8 mouse cellular contexts compared by ENCODE assay signal in genomic region chr14:56512084-56512483, GRCm38 (mm10).
A peak's percentile ranks its signal among the peaks of the same experiment; 100 is the strongest.
DNase-seq lines count a peak whose midpoint lies in the region; ATAC-seq and TF ChIP-seq lines count a peak whose summit lies in the region.

No protein-coding gene starts in this region.

- peak; percentile 53 for DNase-seq in hindbrain, embryonic 11.5 days (ENCODE audit: low spot score)
- peak; percentile 17 to 26 for DNase-seq in lung, postnatal 4 days
- DNase-seq in left cerebral cortex, postnatal 25 days (ENCODE audit: low spot score in 2 of 2) = no peak
- DNase-seq in adrenal gland, postnatal 25 days = no peak

- no peaks in the 10 kb centered on the region for H3K36me3 ChIP-seq in hindbrain, embryonic 11.5 days (ENCODE audit: control insufficient read depth, insufficient read depth, low read length)
- H3K36me3 ChIP-seq in hindbrain, embryonic 12.5 days = no peaks in the 10 kb centered on the region
- H3K36me3 ChIP-seq in E14TG2a.4 (ENCODE audit: insufficient read depth, low read length) = peaks cover 22% of the 10 kb centered on the region; the same call in 1 of the 2 replicates

- TF ChIP-seq CTCF in E14TG2a.4 (conservative IDR thresholded peaks at IDR 0.05; ENCODE audit: low read length) = peak; percentile 70

- intact Hi-C loops in left cerebral cortex, postnatal 25 days (cut with DNase I) = no loop called here

- ATAC-seq in hindbrain, embryonic 11.5 days (ENCODE audit: low FRiP score) = 0 out of 2 replicates have a peak, but pooled peaks have one; percentile 49
- no peak for ATAC-seq in hindbrain, embryonic 12.5 days (ENCODE audit: low FRiP score)
- peak; percentile 60; the same call in 1 of the 2 replicates for ATAC-seq in common myeloid progenitor, adult 5-6 weeks (replicated peaks; ENCODE audit: low read depth, poor library complexity, severe bottlenecking)
- no peak for ATAC-seq in frontal cortex, adult (ENCODE audit: low TSS enrichment)

- H3K9ac ChIP-seq in hindbrain, embryonic 11.5 days (ENCODE audit: low read depth, low read length) = no peak overlapping the region
- H3K9ac ChIP-seq in hindbrain, embryonic 12.5 days = no peak overlapping the region

- H3K9me3 ChIP-seq in hindbrain, embryonic 11.5 days (ENCODE audit: control insufficient read depth, low read length) = no peaks in the 10 kb centered on the region
- no peaks in the 10 kb centered on the region for H3K9me3 ChIP-seq in hindbrain, embryonic 12.5 days (replicated peaks)
- H3K9me3 ChIP-seq in E14TG2a.4 (ENCODE audit: low read length) = no peaks in the 10 kb centered on the region

- H3K27me3 ChIP-seq in hindbrain, embryonic 11.5 days (ENCODE audit: control insufficient read depth, insufficient read depth, low read length) = no peaks in the 10 kb centered on the region
- no peaks in the 10 kb centered on the region for H3K27me3 ChIP-seq in hindbrain, embryonic 12.5 days
- H3K27me3 ChIP-seq in E14TG2a.4 (ENCODE audit: insufficient read depth, low read length) = no peaks in the 10 kb centered on the region

- H3K27ac ChIP-seq in hindbrain, embryonic 11.5 days (ENCODE audit: low read depth, low read length) = no peak overlapping the region
- no peak overlapping the region for H3K27ac ChIP-seq in hindbrain, embryonic 12.5 days

- H3K4me3 ChIP-seq in hindbrain, embryonic 11.5 days (ENCODE audit: low read depth, low read length) = no peak overlapping the region
- no peak overlapping the region for H3K4me3 ChIP-seq in hindbrain, embryonic 12.5 days
- no peak overlapping the region for H3K4me3 ChIP-seq in E14TG2a.4 (replicated peaks; ENCODE audit: low read length)

- 30% methylated on average over 6 of the region's 6 CpGs for WGBS in hindbrain, embryonic 11.5 days
- 22% methylated on average over 6 of the region's 6 CpGs for WGBS in hindbrain, embryonic 12.5 days

- no peaks in the 10 kb centered on the region for H3K4me1 ChIP-seq in hindbrain, embryonic 11.5 days (replicated peaks; ENCODE audit: control insufficient read depth, insufficient read depth, low read length)
- H3K4me1 ChIP-seq in hindbrain, embryonic 12.5 days = no peaks in the 10 kb centered on the region
- no peaks in the 10 kb centered on the region for H3K4me1 ChIP-seq in E14TG2a.4 (replicated peaks; ENCODE audit: low read depth, low read length)

- no peak overlapping the region for H3K4me2 ChIP-seq in hindbrain, embryonic 11.5 days (replicated peaks; ENCODE audit: low read depth, low read length)
- no peak overlapping the region for H3K4me2 ChIP-seq in hindbrain, embryonic 12.5 days (replicated peaks)

Comparison
In these comparisons a context has a peak if more than half of its experiments do, and no peak if none do; other contexts are left out.
1. ATAC-seq: peak in hindbrain, embryonic 11.5 days (single experiment) and common myeloid progenitor, adult 5-6 weeks (single experiment); none in hindbrain, embryonic 12.5 days (single experiment) and frontal cortex, adult (single experiment).
2. DNase-seq: peak in hindbrain, embryonic 11.5 days (single experiment) and lung, postnatal 4 days (2 of 2); none in left cerebral cortex, postnatal 25 days (0 of 2) and adrenal gland, postnatal 25 days (single experiment).